Mouse (Mus musculus) hindbrain, embryonic 15.5 days (tissue): ENCODE data around the gene Tcstv1. TPM values are rescaled to one million over a fixed set of nuclear protein-coding genes. Genes with fewer than 3 reads are reported as not detected.
"Not testable (repeated sequence)": the region's sequence is repeated elsewhere in the genome, so short reads cannot be mapped to it uniquely, and the experiment has no call there.

Source experiments
- ATAC-seq: fragments of 200-750 bp; cut with Nextera tagmentation; 2 replicates; pipeline ENCODE4 v1.8.0; 2017; ENCODE audit warnings: low read depth, moderate number of reproducible peaks, moderate TSS enrichment; ENCODE audit not compliant: low FRiP score
- H3K27ac ChIP-seq: fragments of 300-500 bp; sonication (generic); replicated peaks from 2 replicates; pipeline ENCODE4 v1.5.1; 2015; ENCODE audit warnings: mild to moderate bottlenecking, inconsistent platforms
- H3K27me3 ChIP-seq: fragments of 300-500 bp; sonication (generic); 2 replicates; pipeline ENCODE4 v1.6.1; 2015; ENCODE audit warnings: control low read depth, inconsistent platforms
- H3K36me3 ChIP-seq: fragments of 300-500 bp; sonication (generic); 2 replicates; pipeline ENCODE4 v1.6.1; 2015; ENCODE audit warnings: control low read depth, inconsistent platforms
- H3K4me1 ChIP-seq: fragments of 300-500 bp; sonication (generic); replicated peaks from 2 replicates; pipeline ENCODE4 v1.6.1; 2015; ENCODE audit warnings: control low read depth, inconsistent platforms
- H3K4me2 ChIP-seq: fragments of 300-500 bp; sonication (generic); 2 replicates; pipeline ENCODE4 v1.6.1; 2015; ENCODE audit warnings: moderate library complexity, mild to moderate bottlenecking, inconsistent platforms
- H3K4me3 ChIP-seq: fragments of 300-500 bp; sonication (generic); 2 replicates; pipeline ENCODE4 v1.5.1; 2015; ENCODE audit warnings: mild to moderate bottlenecking, inconsistent platforms
- H3K9ac ChIP-seq: fragments of 300-500 bp; sonication (generic); 2 replicates; pipeline ENCODE4 v1.6.1; 2015; ENCODE audit warnings: inconsistent platforms
- H3K9me3 ChIP-seq: fragments of 300-500 bp; sonication (generic); 2 replicates; pipeline ENCODE4 v1.6.1; 2016; ENCODE audit warnings: control low read depth, inconsistent platforms
- WGBS: fragments of 180-500 bp; shearing (Covaris S2); methylation state at CpG from one replicate; pipeline ENCODE4 v1.1.7; 2015; 5-methylcytosine and 5-hydroxymethylcytosine counted together
- polyA plus RNA-seq: library from polyadenylated mRNA; unstranded; fragments of >200 nt; fragmentation: Nextera tagmentation; extraction: Ambion mirVana; gene quantifications from 2 replicates; pipeline ENCODE4 v1.2.1, GENCODE M21; 2015

The Tcstv1 gene
- polyA plus RNA-seq = not detected in 2 replicates

GRCm38 (mm10) chr13:119894685-119895084 is at the start of gene Tcstv1:
Gene Tcstv1 (minus strand): TSS chr13:119894785.
- not testable (repeated sequence) for H3K36me3 ChIP-seq, H3K9ac ChIP-seq, H3K4me1 ChIP-seq, H3K27ac ChIP-seq, H3K27me3 ChIP-seq, H3K9me3 ChIP-seq, H3K4me3 ChIP-seq, H3K4me2 ChIP-seq, ATAC-seq
- 84% methylated on average over 3 of the region's 3 CpGs for WGBS

DNA sequence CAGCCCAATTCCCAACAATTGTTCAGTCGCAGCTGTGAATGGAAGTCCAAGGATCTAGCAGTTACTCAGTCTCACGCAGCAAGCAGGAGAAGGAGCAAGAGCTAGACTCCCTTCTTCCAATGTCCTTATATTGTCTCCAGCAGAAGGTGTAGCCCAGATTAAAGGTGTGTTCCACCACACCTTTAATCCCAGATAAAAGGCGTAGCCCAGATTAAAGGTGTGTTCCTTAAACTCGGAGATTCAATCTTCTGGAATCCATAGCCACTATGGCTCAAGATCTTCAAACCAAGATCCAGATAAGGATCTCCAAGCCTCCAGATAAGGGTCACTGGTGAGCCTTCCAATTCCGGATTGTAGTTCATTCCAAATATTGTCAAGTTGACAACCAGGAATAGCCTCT is 34.6 kb upstream of the Tcstv1 start, which contains the start of gene Gm21761:
TSS of gene Gm21761 (minus strand) at position 101 of the 400 bp plus-strand sequence.
- not testable (repeated sequence) for ATAC-seq, H3K4me2 ChIP-seq, H3K9me3 ChIP-seq

GRCm38 (mm10) chr13:119924597-119925340 is 30.2 kb upstream of the Tcstv1 start:
- not testable (repeated sequence) for H3K4me2 ChIP-seq, H3K9me3 ChIP-seq, H3K4me3 ChIP-seq, ATAC-seq, H3K4me1 ChIP-seq, H3K9ac ChIP-seq, H3K27me3 ChIP-seq, H3K36me3 ChIP-seq, H3K27ac ChIP-seq
- WGBS = 85% methylated on average over 3 of the region's 3 CpGs

More for the DNA sequence above, 34.6 kb upstream of the Tcstv1 start, which contains the start of gene Gm21761:
- not testable (repeated sequence) for H3K27me3 ChIP-seq, H3K4me3 ChIP-seq, H3K27ac ChIP-seq, H3K4me1 ChIP-seq, H3K36me3 ChIP-seq, H3K9ac ChIP-seq
- 93% methylated on average over 2 of the region's 5 CpGs for WGBS

DNA sequence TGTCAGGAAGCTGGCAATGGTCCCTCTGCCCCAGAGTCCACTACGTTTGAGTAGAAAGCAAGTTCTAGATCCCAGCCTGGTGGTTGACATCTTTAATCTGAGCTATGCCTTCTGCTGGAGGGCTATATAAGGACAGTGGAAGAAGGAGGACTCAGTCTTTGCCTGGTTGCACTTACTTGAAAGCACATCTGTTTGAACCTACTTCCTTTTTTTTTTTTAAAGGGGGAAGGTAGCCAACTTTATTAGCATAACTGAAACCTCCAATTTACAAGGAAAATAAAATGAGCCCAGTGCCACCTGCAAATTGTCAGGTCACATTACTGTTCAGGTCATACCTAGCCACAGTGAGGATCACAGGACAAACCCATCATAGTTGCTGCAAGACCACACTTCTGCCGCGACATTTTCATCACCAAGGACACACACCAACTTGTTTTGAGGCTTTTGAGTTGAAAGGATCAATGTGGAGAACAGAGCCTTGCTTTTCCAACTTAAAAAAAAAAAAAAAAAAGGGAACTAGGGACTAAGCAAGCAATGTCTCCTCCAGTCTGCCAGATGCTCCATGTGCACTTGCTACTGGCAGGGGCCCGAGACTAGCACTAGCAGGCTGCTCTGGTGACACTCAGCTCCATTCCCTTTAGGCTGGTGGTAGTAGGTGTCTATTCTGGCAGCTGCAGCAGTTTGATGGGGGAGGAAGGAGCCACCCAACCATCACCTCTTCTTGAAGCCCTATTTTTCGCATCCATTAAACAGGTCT is 22.6 kb upstream of the Tcstv1 start:
- H3K9ac ChIP-seq, H3K4me2 ChIP-seq, H3K4me3 ChIP-seq, H3K4me1 ChIP-seq, ATAC-seq, H3K36me3 ChIP-seq, H3K27me3 ChIP-seq, H3K9me3 ChIP-seq, H3K27ac ChIP-seq: not testable (repeated sequence)
- WGBS = 87% methylated on average over 4 of the region's 5 CpGs

- not testable (repeated sequence) for H3K36me3 ChIP-seq, H3K4me2 ChIP-seq, H3K4me1 ChIP-seq, H3K4me3 ChIP-seq, H3K27me3 ChIP-seq, ATAC-seq, H3K27ac ChIP-seq, H3K9ac ChIP-seq, H3K9me3 ChIP-seq
- WGBS = 85% methylated on average over 2 of the region's 2 CpGs
These were observed 21.9 kb upstream of the Tcstv1 start for GRCm38 (mm10) chr13:119916449-119916848.

GRCm38 (mm10) chr13:119898549-119898948 is 4.0 kb upstream of the Tcstv1 start:
- not testable (repeated sequence) for H3K9me3 ChIP-seq, H3K4me3 ChIP-seq, H3K9ac ChIP-seq, H3K27ac ChIP-seq, H3K36me3 ChIP-seq, H3K27me3 ChIP-seq, H3K4me1 ChIP-seq, ATAC-seq, H3K4me2 ChIP-seq
- 53% methylated on average over 5 of the region's 5 CpGs for WGBS

- H3K4me3 ChIP-seq, H3K27ac ChIP-seq, H3K9me3 ChIP-seq, H3K4me1 ChIP-seq, H3K9ac ChIP-seq, H3K4me2 ChIP-seq, ATAC-seq, H3K27me3 ChIP-seq, H3K36me3 ChIP-seq: not testable (repeated sequence)
- 31% methylated on average over 4 of the region's 4 CpGs for WGBS
These were observed 7.7 kb downstream of the Tcstv1 start for GRCm38 (mm10) chr13:119886896-119887295.

- not testable (repeated sequence) for H3K27ac ChIP-seq, H3K36me3 ChIP-seq, H3K4me3 ChIP-seq, ATAC-seq, H3K27me3 ChIP-seq, H3K9ac ChIP-seq, H3K9me3 ChIP-seq, H3K4me1 ChIP-seq, H3K4me2 ChIP-seq
- 82% methylated on average over 6 of the region's 7 CpGs for WGBS
These were observed 30.1 kb downstream of the Tcstv1 start for GRCm38 (mm10) chr13:119864395-119864999.

DNA sequence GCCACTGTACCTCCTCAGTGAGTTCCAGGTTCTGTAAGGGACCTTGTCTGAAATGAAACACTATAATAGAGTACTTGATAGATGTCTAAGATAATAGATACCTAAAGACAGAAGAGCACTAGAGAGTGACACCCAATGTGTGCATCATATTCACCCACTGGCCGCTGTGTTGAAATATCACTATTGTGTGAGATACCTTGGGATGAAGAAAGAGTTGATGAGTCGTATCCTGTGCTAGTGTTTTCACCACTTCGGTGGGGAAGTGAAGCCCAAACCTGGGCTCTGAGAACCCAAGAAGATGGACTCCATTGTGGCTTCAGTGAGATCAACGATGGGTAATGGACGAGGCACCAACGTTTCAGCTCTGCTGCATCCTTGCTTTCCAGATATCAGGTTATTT is 32.2 kb downstream of the Tcstv1 start:
- H3K36me3 ChIP-seq, H3K9ac ChIP-seq, H3K27me3 ChIP-seq, ATAC-seq, H3K4me3 ChIP-seq, H3K27ac ChIP-seq, H3K9me3 ChIP-seq, H3K4me2 ChIP-seq, H3K4me1 ChIP-seq: not testable (repeated sequence)
- no CpG with 5 or more reads among the region's 6 CpGs for WGBS

Other genes with a start within 250 kb of the Tcstv1 start
- gene Hmgcs1, start 204.4 kb downstream of the Tcstv1 start, polyA plus RNA-seq = 514 and 529 TPM in 2 replicates
- gene Nim1k, start 138.9 kb downstream of the Tcstv1 start, polyA plus RNA-seq = 5.4 and 5.5 TPM in 2 replicates
- 32.2 and 33.0 TPM in 2 replicates for gene Zfp131, start 103.9 kb downstream of the Tcstv1 start, polyA plus RNA-seq
- not detected in 2 replicates for gene AF067063, start 64.6 kb downstream of the Tcstv1 start, polyA plus RNA-seq
- not detected in 2 replicates for gene D13Ertd608e, start 58.8 kb downstream of the Tcstv1 start, polyA plus RNA-seq
- not detected in 2 replicates for gene Gm21761, start 34.5 kb upstream of the Tcstv1 start, polyA plus RNA-seq
- not detected in 2 replicates for gene B020031M17Rik, start 56.0 kb upstream of the Tcstv1 start, polyA plus RNA-seq
- not detected in 2 replicates for gene Gm36079, start 132.2 kb upstream of the Tcstv1 start, polyA plus RNA-seq
- 0.24 TPM in 1 of 2 replicates, not detected in the other for gene Gm21188, start 157.4 kb upstream of the Tcstv1 start, polyA plus RNA-seq
- not detected in 2 replicates for gene Gm20767, start 245.5 kb upstream of the Tcstv1 start, polyA plus RNA-seq